ENCODE assay signal across 8 mouse cellular contexts in the genomic region with DNA sequence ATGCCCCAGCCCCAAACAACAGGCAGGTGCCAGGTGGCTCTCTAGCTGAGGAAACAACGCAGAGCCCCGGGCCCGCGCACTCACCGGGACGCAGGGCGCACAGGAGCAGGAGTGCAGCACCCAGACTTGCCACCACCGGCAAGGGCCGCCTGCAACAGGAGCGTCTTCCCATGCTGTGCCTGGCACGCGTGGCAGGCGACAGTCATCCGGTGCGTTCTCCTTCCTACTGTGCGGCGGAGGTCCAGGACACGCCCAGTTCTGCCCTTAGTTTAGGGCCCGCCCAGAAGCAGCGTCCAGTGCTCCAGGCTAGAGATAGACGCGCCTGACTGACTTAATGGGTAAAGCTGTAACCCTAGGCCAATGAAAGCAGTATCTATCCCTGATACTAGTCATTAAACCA. TPM values are rescaled to one million over a fixed set of nuclear protein-coding genes. Genes with fewer than 3 reads are reported as not detected.
DNase-seq lines count a peak whose midpoint lies in the region; ATAC-seq and TF ChIP-seq lines count a peak whose summit lies in the region.

Chst13 (minus strand) TSS at position 195 of the 400 bp plus-strand sequence.

- peak within 1 kb of the TSS; percentile 65 for H3K4me2 ChIP-seq in kidney, embryonic 15.5 days

- no peak for TF ChIP-seq CTCF in ES-Bruce4 (IDR thresholded peaks at IDR 0.05; ENCODE audit: low read depth, low read length)
- TF ChIP-seq CTCF in bone marrow macrophage, adult 2 months (IDR thresholded peaks at IDR 0.05; ENCODE audit: low read depth, low read length) = no peak

- H3K4me1 ChIP-seq in ES-Bruce4 (ENCODE audit: control insufficient read depth, insufficient read depth, low read length) = no peaks in the 10 kb centered on the region
- no peaks in the 10 kb centered on the region for H3K4me1 ChIP-seq in bone marrow macrophage, adult 2 months (ENCODE audit: control insufficient read depth, insufficient read depth, low read length)
- peaks cover 23% of the 10 kb centered on the region for H3K4me1 ChIP-seq in kidney, embryonic 15.5 days

- peak within 1 kb of the TSS; percentile 47 for H3K4me3 ChIP-seq in ES-Bruce4 (ENCODE audit: low read depth, low read length)
- H3K4me3 ChIP-seq in bone marrow macrophage, adult 2 months (ENCODE audit: insufficient read depth, low read length) = peak within 1 kb of the TSS; percentile 40
- peak within 1 kb of the TSS; percentile 37 for H3K4me3 ChIP-seq in kidney, embryonic 15.5 days (replicated peaks)

- no peaks in the 10 kb centered on the region for H3K36me3 ChIP-seq in ES-Bruce4 (ENCODE audit: control insufficient read depth, insufficient read depth, low read length, poor library complexity, severe bottlenecking)
- H3K36me3 ChIP-seq in kidney, embryonic 15.5 days = no peaks in the 10 kb centered on the region

- peak; percentile 72 for ATAC-seq in granulocyte monocyte progenitor cell, adult 5-6 weeks (replicated peaks; ENCODE audit: poor library complexity, severe bottlenecking)
- ATAC-seq in kidney, embryonic 15.5 days (replicated peaks; ENCODE audit: low FRiP score) = peak; percentile 74
- no peak for ATAC-seq in activated CD4-positive, CD25-positive, alpha-beta regulatory T cell, adult 4 months

- no peak within 1 kb of the TSS for H3K9ac ChIP-seq in ES-Bruce4 (ENCODE audit: low read depth, poor library complexity, severe bottlenecking)
- H3K9ac ChIP-seq in kidney, embryonic 15.5 days = peak within 1 kb of the TSS; percentile 17; the same call in 1 of the 2 replicates

- no peak within 1 kb of the TSS for H3K27ac ChIP-seq in ES-Bruce4 (ENCODE audit: insufficient read depth, low read length)
- H3K27ac ChIP-seq in bone marrow macrophage, adult 2 months (ENCODE audit: insufficient read depth, low read depth, low read length) = no peak within 1 kb of the TSS
- no peak within 1 kb of the TSS for H3K27ac ChIP-seq in kidney, embryonic 15.5 days

- peak; percentile 20 for DNase-seq in lung, postnatal 25 days (ENCODE audit: low spot score)
- no peak for DNase-seq in layer of hippocampus, adult 9-10 months (ENCODE audit: low spot score)
- DNase-seq in natural killer cell, adult 2 months (ENCODE audit: low spot score in 2 of 2) = no peak

- H3K9me3 ChIP-seq in ES-Bruce4 (replicated peaks; ENCODE audit: control insufficient read depth, insufficient read depth, low read length, poor library complexity, severe bottlenecking) = no peaks in the 10 kb centered on the region
- H3K9me3 ChIP-seq in kidney, embryonic 15.5 days (replicated peaks) = no peaks in the 10 kb centered on the region

- TF ChIP-seq EP300 in ES-Bruce4 (IDR thresholded peaks at IDR 0.05; ENCODE audit: insufficient read depth, low read depth, low read length) = no peak

- TF ChIP-seq POLR2A in ES-Bruce4 (IDR thresholded peaks at IDR 0.05; ENCODE audit: insufficient read depth, low read length) = no peak
- TF ChIP-seq POLR2A in bone marrow macrophage, adult 2 months (IDR thresholded peaks at IDR 0.05; ENCODE audit: borderline replicate concordance, low read depth, low read length) = no peak

- WGBS in kidney, embryonic 15.5 days = 4% methylated on average over 22 of the region's 22 CpGs

- no peaks in the 10 kb centered on the region for H3K27me3 ChIP-seq in ES-Bruce4 (ENCODE audit: control insufficient read depth, insufficient read depth, low read length, poor library complexity, severe bottlenecking)
- H3K27me3 ChIP-seq in kidney, embryonic 15.5 days = 0 out of 2 replicates have a peak, but pooled peaks cover 3% of the 10 kb centered on the region

RNA-seq across cellular contexts. Expression of gene Chst13, which starts in this region (rescaled TPM):
- not detected in 2 replicates for polyA plus RNA-seq in ES-Bruce4 (2011; ENCODE audit: insufficient read depth, insufficient read length, low read depth, missing spikeins)
- polyA plus RNA-seq in bone marrow macrophage, adult 2 months (2012; ENCODE audit: insufficient read depth, insufficient read length, missing spikeins) = not detected in 2 replicates
- 11.5 and 16.0 TPM in 2 replicates for total RNA-seq in granulocyte monocyte progenitor cell, adult 5-6 weeks (2014; fragmentation: Nextera tagmentation)
- total RNA-seq in granulocyte monocyte progenitor cell, adult 5-6 weeks (2017) = 15.9 and 19.9 TPM in 2 replicates
- polyA plus RNA-seq in kidney, embryonic 15.5 days (2015; fragmentation: Nextera tagmentation; extraction: Ambion mirVana) = 4.9 and 5.6 TPM in 2 replicates
- polyA plus RNA-seq in activated CD4-positive, CD25-positive, alpha-beta regulatory T cell, adult 4 months (2017; shearing (Covaris generic)) = not detected
